Mouse (Mus musculus): Measurements from ENCODE around the gene Slc26a1. TPM values are rescaled to one million over a fixed set of nuclear protein-coding genes. Genes with fewer than 3 reads are reported as not detected.

The Slc26a1 gene
- total and polyA plus RNA-seq, 2 experiments from 2014 or later, result 3.9 to 6.9 TPM

DNA sequence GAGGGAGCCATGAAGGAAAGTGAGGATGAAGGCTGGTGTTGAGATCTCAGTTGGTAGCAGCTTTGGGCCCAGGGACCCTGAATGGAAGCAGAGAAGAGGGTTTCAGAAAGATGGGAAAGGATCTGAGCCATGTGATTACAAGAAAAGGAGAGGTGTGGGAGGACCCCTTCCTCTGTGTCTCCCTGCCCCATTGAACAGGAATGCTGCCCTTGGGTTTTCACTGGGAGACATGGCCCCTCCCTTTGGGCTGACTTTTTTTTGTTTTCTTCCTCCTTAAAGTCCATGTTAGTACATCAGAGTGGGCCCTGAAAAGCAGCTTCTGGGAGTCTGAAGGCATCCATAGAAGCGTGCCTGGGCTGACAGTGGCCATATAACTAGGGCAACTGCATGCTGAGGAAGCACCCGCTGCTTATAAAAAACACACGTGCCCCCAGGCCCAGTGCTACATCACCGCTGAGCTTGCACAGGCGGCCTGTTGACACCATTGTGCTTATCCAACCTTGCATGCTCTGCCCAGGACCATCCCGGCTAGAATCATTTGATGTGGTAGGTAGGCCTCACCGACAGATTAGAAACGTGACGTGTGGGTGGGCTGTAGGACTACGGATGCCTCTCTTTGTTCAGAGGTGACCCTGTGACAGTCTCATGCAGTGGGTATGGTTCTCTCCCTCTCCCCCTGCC is 26.1 kb upstream of the Slc26a1 start:
- no peak for ATAC-seq
- H3K4me3 ChIP-seq (ENCODE audit: low read depth, low read length), result no peak overlapping the region
- H3K27ac ChIP-seq (ENCODE audit: low read depth, low read length), result no peak overlapping the region
- H3K9ac ChIP-seq, result no peak overlapping the region
- H3K9me3 ChIP-seq (ENCODE audit: low read length), result no peaks in the 10 kb centered on the region
- H3K36me3 ChIP-seq (ENCODE audit: insufficient read depth), result no peaks in the 10 kb centered on the region; the same call in 1 of the 2 replicates
- 73% methylated on average over 10 of the region's 10 CpGs for WGBS
- no peak for DNase-seq
- no peak for TF ChIP-seq CTCF (IDR thresholded peaks at IDR 0.05; ENCODE audit: low read depth)
- H3K27me3 ChIP-seq (ENCODE audit: insufficient read depth, low read length), result no peaks in the 10 kb centered on the region
- no peaks in the 10 kb centered on the region for H3K4me1 ChIP-seq (ENCODE audit: insufficient read depth)
- H3K4me2 ChIP-seq (ENCODE audit: low read depth), result no peak overlapping the region

DNA sequence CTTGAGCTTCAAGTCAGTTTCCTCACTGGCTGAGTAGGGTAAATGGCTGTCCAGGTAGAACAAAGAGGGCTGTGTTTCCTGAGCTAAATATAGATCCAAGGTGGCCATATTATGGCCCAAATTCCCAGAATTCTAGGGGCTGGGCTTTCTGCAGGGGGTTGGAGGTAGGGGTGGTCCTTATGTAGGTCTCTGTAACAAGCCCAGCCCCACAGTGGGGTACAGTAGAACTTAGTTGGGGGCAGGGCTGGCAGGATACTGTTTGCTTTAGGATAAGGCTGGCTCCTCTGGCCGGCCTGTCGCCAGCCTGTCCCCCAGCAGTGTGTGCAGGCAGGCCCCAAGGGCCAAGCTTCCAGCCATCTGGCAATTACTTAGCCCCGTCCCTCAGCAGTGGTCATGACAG is 25.0 kb upstream of the Slc26a1 start:
- TF ChIP-seq CTCF (IDR thresholded peaks at IDR 0.05; ENCODE audit: low read depth), result no peak
- Histone ChIP-seq H3K9me3 (ENCODE audit: low read length) (no peaks in the 10 kb centered on the region), H3K4me1 (ENCODE audit: insufficient read depth) (no peaks in the 10 kb centered on the region), H3K4me3 (ENCODE audit: low read depth, low read length) (no peak overlapping the region), H3K9ac (no peak overlapping the region), H3K4me2 (ENCODE audit: low read depth) (no peak overlapping the region), H3K27ac (ENCODE audit: low read depth, low read length) (no peak overlapping the region), H3K27me3 (ENCODE audit: insufficient read depth, low read length) (no peaks in the 10 kb centered on the region), H3K36me3 (ENCODE audit: insufficient read depth) (no peaks in the 10 kb centered on the region)
- DNase-seq, result no peak
- no peak for ATAC-seq
- WGBS, result 69% methylated on average over 3 of the region's 3 CpGs

DNA sequence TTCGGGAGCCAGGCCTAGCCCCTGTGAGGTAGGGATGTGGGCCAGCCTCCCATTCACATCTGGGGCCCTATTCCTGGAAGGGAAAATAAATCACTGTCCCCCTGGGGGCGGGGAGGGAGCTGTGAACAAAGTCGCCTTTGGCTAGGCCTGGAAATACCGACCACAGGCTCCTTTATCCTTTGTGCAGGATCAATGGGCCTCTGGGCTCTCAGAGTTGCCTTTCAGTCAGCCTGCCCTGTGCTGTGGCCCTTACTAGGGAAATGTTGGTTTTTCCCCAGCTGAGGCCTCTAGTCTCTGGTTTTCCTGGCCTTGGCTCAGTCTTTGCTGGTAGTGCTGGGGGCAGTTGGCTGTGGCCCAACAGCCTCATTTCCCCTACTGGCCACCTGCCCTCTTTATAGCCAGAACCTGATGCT is 22.0 kb upstream of the Slc26a1 start:
- H3K36me3 ChIP-seq (ENCODE audit: insufficient read depth), result no peaks in the 10 kb centered on the region
- TF ChIP-seq CTCF (IDR thresholded peaks at IDR 0.05; ENCODE audit: low read depth), result no peak
- WGBS, result 13% methylated on average over 4 of the region's 4 CpGs

DNA sequence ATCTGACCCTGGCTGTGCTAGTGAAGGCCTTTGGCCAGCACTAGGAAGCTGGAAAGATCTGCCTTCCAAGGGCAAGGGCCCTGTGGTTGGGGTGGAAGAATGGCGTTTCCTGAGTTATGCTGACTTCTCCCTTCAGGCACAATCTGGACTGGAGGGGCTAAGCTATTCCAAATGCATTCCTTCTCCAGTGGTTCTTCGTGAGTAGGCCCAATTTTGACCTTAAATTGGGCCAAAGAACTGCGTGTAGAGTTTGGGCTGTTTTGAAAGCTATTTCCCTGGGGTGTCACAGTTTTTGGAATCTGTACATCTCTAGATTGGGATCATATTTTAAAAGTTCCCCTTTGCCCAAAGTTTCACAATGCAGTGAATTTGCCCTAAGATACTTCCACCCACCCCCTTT is 21.2 kb upstream of the Slc26a1 start:
- Histone ChIP-seq H3K36me3 (ENCODE audit: insufficient read depth) (no peaks in the 10 kb centered on the region), H3K27ac (ENCODE audit: low read depth, low read length) (no peak overlapping the region), H3K27me3 (ENCODE audit: insufficient read depth, low read length) (0 out of 2 replicates have a peak, but pooled peaks cover 8% of the 10 kb centered on the region), H3K9ac (no peak overlapping the region), H3K4me1 (ENCODE audit: insufficient read depth) (0 out of 2 replicates have a peak, but pooled peaks cover 2% of the 10 kb centered on the region), H3K4me2 (ENCODE audit: low read depth) (no peak overlapping the region), H3K9me3 (ENCODE audit: low read length) (no peaks in the 10 kb centered on the region), H3K4me3 (ENCODE audit: low read depth, low read length) (no peak overlapping the region)
- no peak for DNase-seq
- TF ChIP-seq CTCF (IDR thresholded peaks at IDR 0.05; ENCODE audit: low read depth), result no peak
- WGBS, result 86% methylated on average over 3 of the region's 3 CpGs
- no peak for ATAC-seq

More for the DNA sequence above, 22.0 kb upstream of the Slc26a1 start:
- no peak overlapping the region for H3K4me2 ChIP-seq (ENCODE audit: low read depth)
- H3K4me1 ChIP-seq (ENCODE audit: insufficient read depth), result 0 out of 2 replicates have a peak, but pooled peaks cover 2% of the 10 kb centered on the region
- no peak overlapping the region for H3K27ac ChIP-seq (ENCODE audit: low read depth, low read length)
- DNase-seq (peak; percentile 50), ATAC-seq (peak; percentile 17)
- no peak overlapping the region for H3K4me3 ChIP-seq (ENCODE audit: low read depth, low read length)
- 0 out of 2 replicates have a peak, but pooled peaks cover 8% of the 10 kb centered on the region for H3K27me3 ChIP-seq (ENCODE audit: insufficient read depth, low read length)
- no peaks in the 10 kb centered on the region for H3K9me3 ChIP-seq (ENCODE audit: low read length)
- H3K9ac ChIP-seq, result no peak overlapping the region

DNA sequence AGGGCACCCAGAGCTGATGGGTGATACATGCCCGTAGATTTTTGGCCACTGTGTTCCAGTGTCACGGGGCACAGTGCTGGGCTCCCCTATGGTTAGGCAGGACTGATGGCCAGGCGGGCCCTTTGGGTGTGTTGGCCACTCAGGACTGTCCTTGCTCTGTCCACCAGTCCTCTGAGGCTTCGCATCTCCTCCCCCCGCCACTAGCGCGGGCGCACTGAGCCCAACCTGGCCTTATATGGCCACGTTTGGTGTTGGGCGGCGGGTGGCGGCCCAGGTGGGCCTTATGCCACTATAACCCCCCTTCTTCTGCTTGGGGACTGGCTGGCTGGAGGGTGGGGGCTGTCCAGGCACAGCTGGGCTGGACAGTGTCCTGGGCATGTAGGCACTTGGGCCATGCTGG is 20.5 kb upstream of the Slc26a1 start:
- H3K4me2 ChIP-seq (ENCODE audit: low read depth), result no peak overlapping the region
- ATAC-seq (no peak), DNase-seq (no peak)
- WGBS, result 99% methylated on average over 12 of the region's 12 CpGs
- no peak overlapping the region for H3K27ac ChIP-seq (ENCODE audit: low read depth, low read length)
- H3K4me1 ChIP-seq (ENCODE audit: insufficient read depth), result 0 out of 2 replicates have a peak, but pooled peaks cover 2% of the 10 kb centered on the region
- no peaks in the 10 kb centered on the region for H3K9me3 ChIP-seq (ENCODE audit: low read length)
- TF ChIP-seq CTCF (IDR thresholded peaks at IDR 0.05; ENCODE audit: low read depth), result no peak
- no peak overlapping the region for H3K4me3 ChIP-seq (ENCODE audit: low read depth, low read length)
- H3K36me3 ChIP-seq (ENCODE audit: insufficient read depth), result no peaks in the 10 kb centered on the region
- 0 out of 2 replicates have a peak, but pooled peaks cover 8% of the 10 kb centered on the region for H3K27me3 ChIP-seq (ENCODE audit: insufficient read depth, low read length)
- no peak overlapping the region for H3K9ac ChIP-seq

DNA sequence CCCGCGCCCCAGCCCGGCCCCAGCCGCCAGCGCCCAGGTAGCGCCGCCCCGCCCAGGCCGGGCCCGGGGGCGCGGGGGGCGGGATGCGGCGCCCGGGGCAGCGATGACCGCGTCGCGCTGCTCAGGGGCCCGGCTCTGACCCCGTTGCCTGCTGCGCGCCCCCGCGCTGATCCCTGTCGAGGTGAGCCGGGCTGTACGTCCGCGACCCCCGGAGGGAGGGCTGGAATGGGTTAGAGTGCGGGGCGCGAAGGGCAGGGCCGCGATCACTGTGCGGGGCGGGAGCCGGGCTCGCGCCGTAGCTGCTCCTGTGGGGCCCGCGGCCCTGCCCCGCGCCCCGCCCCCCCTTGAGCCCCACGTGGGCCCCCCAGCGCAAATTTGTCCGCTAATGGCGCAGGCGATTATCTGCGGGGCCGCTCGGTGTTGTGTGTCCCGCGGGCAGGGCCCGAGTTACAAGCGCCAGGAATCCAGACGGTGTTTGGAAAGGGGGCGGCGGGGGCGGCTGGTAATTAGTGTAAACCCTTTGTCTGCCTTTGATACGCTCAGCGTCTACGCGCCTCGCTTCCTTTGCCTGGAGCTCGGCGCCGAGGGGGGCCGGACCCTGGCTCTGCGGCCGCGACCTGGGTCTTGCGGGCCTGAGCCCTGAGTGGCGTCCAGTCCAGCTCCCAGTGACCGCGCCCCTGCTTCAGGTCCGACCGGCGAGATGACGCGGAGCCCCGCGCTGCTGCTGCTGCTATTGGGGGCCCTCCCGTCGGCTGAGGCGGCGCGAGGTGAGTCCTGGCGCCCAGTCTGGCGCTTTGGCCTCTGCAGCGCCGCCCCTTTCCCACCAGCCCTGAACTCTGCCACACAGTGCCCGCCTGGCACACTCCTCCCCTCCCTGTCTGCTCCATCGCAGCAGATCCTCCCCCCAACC is 19.2 kb upstream of the Slc26a1 start:
- no peak for DNase-seq

More for the DNA sequence above, 19.2 kb upstream of the Slc26a1 start:
- peak overlapping the region; percentile 95 for H3K4me2 ChIP-seq (ENCODE audit: low read depth)
- 3% methylated on average over 71 of the region's 99 CpGs for WGBS
- peak; percentile 32 for ATAC-seq
- H3K27ac ChIP-seq (ENCODE audit: low read depth, low read length), result no peak overlapping the region
- H3K27me3 ChIP-seq (ENCODE audit: insufficient read depth, low read length), result 0 out of 2 replicates have a peak, but pooled peaks cover 8% of the 10 kb centered on the region
- H3K4me1 ChIP-seq (ENCODE audit: insufficient read depth), result 0 out of 2 replicates have a peak, but pooled peaks cover 2% of the 10 kb centered on the region
- H3K36me3 ChIP-seq (ENCODE audit: insufficient read depth), result no peaks in the 10 kb centered on the region
- no peaks in the 10 kb centered on the region for H3K9me3 ChIP-seq (ENCODE audit: low read length)
- H3K9ac ChIP-seq, result peak overlapping the region; percentile 39
- no peak for TF ChIP-seq CTCF (IDR thresholded peaks at IDR 0.05; ENCODE audit: low read depth)
- H3K4me3 ChIP-seq (ENCODE audit: low read depth, low read length), result peak overlapping the region; percentile 65

All from forebrain, postnatal 0 days (tissue).